Mouse (Mus musculus) E14TG2a.4 (cell line): ENCODE data around the gene Myh3.
A peak's percentile ranks its signal among the peaks of the same experiment; 100 is the strongest.

Experiments used
- H3K27me3 ChIP-seq: 2 replicates; pipeline ENCODE4 v1.6.1; 2014; ENCODE audit warnings: low read length, control low read depth; ENCODE audit not compliant: insufficient read depth
- H3K36me3 ChIP-seq: 2 replicates; pipeline ENCODE4 v1.6.1; 2014; ENCODE audit warnings: low read length, control low read depth; ENCODE audit not compliant: insufficient read depth
- H3K4me1 ChIP-seq: replicated peaks from 2 replicates; pipeline ENCODE4 v1.6.1; 2014; ENCODE audit warnings: low read depth, low read length, control low read depth
- H3K4me3 ChIP-seq: replicated peaks from 2 replicates; pipeline ENCODE4 v1.5.1; 2014; ENCODE audit warnings: mild to moderate bottlenecking, low read length
- H3K9me3 ChIP-seq: 2 replicates; pipeline ENCODE4 v1.6.1; 2014; ENCODE audit warnings: low read length, control low read depth
- CTCF ChIP-seq: conservative IDR thresholded peaks from 2 replicates; pipeline ENCODE4 v1.5.1; 2014; ENCODE audit warnings: low read length
- NANOG ChIP-seq: IDR thresholded peaks from 2 replicates; pipeline ENCODE4 v1.6.1; 2014; ENCODE audit warnings: borderline replicate concordance, low read length, mixed read lengths
- POU5F1 ChIP-seq: IDR thresholded peaks from 2 replicates; pipeline ENCODE4 v1.6.1; 2014; ENCODE audit warnings: low read length, borderline replicate concordance

Myh3 gene

DNA sequence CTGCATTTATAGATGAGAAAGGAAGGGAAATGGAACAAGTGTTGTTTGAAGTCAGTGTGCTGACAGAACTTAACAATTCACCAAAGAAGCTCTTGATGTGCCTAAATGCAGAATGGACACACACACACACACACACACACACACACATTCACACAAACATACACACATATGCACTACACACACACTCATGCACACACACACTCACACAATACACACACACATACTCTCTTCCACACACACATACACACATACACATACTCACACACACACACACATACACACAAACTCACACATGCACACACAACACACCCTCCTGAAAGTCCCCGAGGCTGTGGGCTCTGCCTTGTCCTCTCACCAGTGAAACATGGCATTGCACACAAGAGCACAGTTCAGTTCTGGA is 26.1 kb downstream of the Myh3 start:
- no peaks in the 10 kb centered on the region for H3K36me3 ChIP-seq
- TF ChIP-seq CTCF, result no peak
- no peak for TF ChIP-seq NANOG
- H3K27me3 ChIP-seq, result peaks cover 34% of the 10 kb centered on the region
- peaks cover 26% of the 10 kb centered on the region for H3K4me1 ChIP-seq
- H3K9me3 ChIP-seq, result no peaks in the 10 kb centered on the region
- H3K4me3 ChIP-seq, result no peak overlapping the region

- TF ChIP-seq NANOG, result no peak
- TF ChIP-seq CTCF, result no peak
- no peak for TF ChIP-seq POU5F1
- H3K36me3 ChIP-seq, result no peaks in the 10 kb centered on the region
- H3K4me1 ChIP-seq, result peaks cover 21% of the 10 kb centered on the region
- no peak overlapping the region for H3K4me3 ChIP-seq
- peaks cover 30% of the 10 kb centered on the region for H3K27me3 ChIP-seq
- H3K9me3 ChIP-seq, result no peaks in the 10 kb centered on the region
Measured at GRCm38 (mm10) chr11:67104714-67105113, 26.6 kb downstream of the Myh3 start.

DNA sequence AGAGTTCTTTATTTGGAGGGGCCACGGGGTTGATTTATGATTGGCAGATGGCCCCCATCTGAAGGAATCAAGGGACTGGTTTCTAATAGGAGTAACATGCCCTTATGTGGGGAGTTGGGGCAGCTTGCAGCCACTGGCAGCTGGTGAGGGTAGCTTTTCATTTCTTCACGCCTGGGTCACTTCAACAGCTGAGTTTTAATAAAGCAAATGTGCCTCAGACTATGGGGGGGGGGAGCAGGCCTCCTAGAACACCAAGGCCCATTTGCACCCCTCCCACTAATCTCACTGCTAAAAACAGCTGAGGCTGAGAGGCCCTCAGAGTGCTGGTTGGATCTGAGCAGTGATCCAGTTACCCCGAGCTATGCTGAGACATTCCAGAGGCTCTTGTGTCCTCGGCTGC is 27.6 kb downstream of the Myh3 start:
- no peaks in the 10 kb centered on the region for H3K36me3 ChIP-seq
- TF ChIP-seq POU5F1 (no peak), NANOG (no peak), CTCF (no peak)
- peaks cover 27% of the 10 kb centered on the region for H3K27me3 ChIP-seq
- H3K4me3 ChIP-seq, result no peak overlapping the region
- H3K4me1 ChIP-seq, result peaks cover 12% of the 10 kb centered on the region
- no peaks in the 10 kb centered on the region for H3K9me3 ChIP-seq

- Histone ChIP-seq H3K27me3 (peaks cover 32% of the 10 kb centered on the region), H3K4me3 (no peak overlapping the region), H3K9me3 (no peaks in the 10 kb centered on the region), H3K4me1 (0 out of 2 replicates have a peak, but pooled peaks cover 4% of the 10 kb centered on the region), H3K36me3 (no peaks in the 10 kb centered on the region)
- TF ChIP-seq NANOG (no peak), POU5F1 (no peak), CTCF (no peak)
Measured at GRCm38 (mm10) chr11:67106973-67107372, 28.9 kb downstream of the Myh3 start.

- H3K4me3 ChIP-seq, result no peak overlapping the region
- no peaks in the 10 kb centered on the region for H3K36me3 ChIP-seq
- peaks cover 6% of the 10 kb centered on the region; the same call in 1 of the 2 replicates for H3K4me1 ChIP-seq
- TF ChIP-seq CTCF (peak; percentile 76), POU5F1 (no peak)
- H3K9me3 ChIP-seq, result no peaks in the 10 kb centered on the region
- H3K27me3 ChIP-seq, result peaks cover 30% of the 10 kb centered on the region
Measured at GRCm38 (mm10) chr11:67110168-67110948, 32.3 kb downstream of the Myh3 start.

- H3K27me3 ChIP-seq, result peaks cover 15% of the 10 kb centered on the region; the same call in 1 of the 2 replicates
- peaks cover 6% of the 10 kb centered on the region; the same call in 1 of the 2 replicates for H3K4me1 ChIP-seq
- peak; percentile 82 for TF ChIP-seq CTCF
- no peak for TF ChIP-seq NANOG
- H3K4me3 ChIP-seq, result no peak overlapping the region
- H3K36me3 ChIP-seq, result no peaks in the 10 kb centered on the region
- no peaks in the 10 kb centered on the region for H3K9me3 ChIP-seq
Measured at GRCm38 (mm10) chr11:67112019-67112850, 34.1 kb downstream of the Myh3 start.

GRCm38 (mm10) chr11:67112851-67113202 is 34.7 kb downstream of the Myh3 start:
- H3K4me3 ChIP-seq, result no peak overlapping the region
- H3K9me3 ChIP-seq, result no peaks in the 10 kb centered on the region
- TF ChIP-seq NANOG (no peak), CTCF (peak; percentile 79)
- H3K36me3 ChIP-seq, result no peaks in the 10 kb centered on the region
- H3K4me1 ChIP-seq, result peaks cover 6% of the 10 kb centered on the region; the same call in 1 of the 2 replicates
- peaks cover 15% of the 10 kb centered on the region; the same call in 1 of the 2 replicates for H3K27me3 ChIP-seq

DNA sequence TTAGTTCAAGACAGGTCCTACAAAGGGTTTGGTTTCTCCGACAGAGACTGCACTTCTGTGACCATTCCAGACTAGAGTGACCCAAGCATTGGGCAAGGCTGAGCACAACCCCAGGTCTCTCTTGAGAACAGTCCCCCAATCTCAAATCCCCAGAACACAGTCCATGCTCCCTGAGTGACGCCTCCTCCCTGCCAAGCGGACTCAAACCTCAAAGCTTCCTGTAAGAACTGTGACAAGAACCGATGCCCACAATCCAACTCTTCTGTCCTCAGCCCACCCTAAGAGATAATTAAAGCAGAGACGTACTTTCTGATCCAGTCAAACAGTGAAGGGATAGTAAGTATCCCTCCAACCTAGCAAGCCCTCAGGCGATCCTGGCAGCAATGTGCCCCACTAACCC is 35.3 kb downstream of the Myh3 start:
- TF ChIP-seq NANOG (no peak), CTCF (no peak), POU5F1 (no peak)
- H3K4me1 ChIP-seq, result peaks cover 6% of the 10 kb centered on the region; the same call in 1 of the 2 replicates
- H3K9me3 ChIP-seq, result no peaks in the 10 kb centered on the region
- no peaks in the 10 kb centered on the region for H3K36me3 ChIP-seq
- H3K4me3 ChIP-seq, result no peak overlapping the region
- peaks cover 15% of the 10 kb centered on the region; the same call in 1 of the 2 replicates for H3K27me3 ChIP-seq
